Mouse (Mus musculus): ENCODE data around the gene Irf1. TPM values are rescaled to one million over a fixed set of nuclear protein-coding genes. Genes with fewer than 3 reads are reported as not detected.
A peak's percentile ranks its signal among the peaks of the same experiment; 100 is the strongest.
"Not testable (repeated sequence)": the region's sequence is repeated elsewhere in the genome, so short reads cannot be mapped to it uniquely, and the experiment has no call there.

The Irf1 gene
- polyA plus RNA-seq, 1 experiment from 2014 or later: 2.5 TPM

- Histone ChIP-seq H3K4me2 (no peak overlapping the region), H3K9ac (no peak overlapping the region), H3K4me1 (replicated peaks) (no peaks in the 10 kb centered on the region), H3K36me3 (no peaks in the 10 kb centered on the region), H3K27me3 (no peaks in the 10 kb centered on the region), H3K27ac (no peak overlapping the region), H3K4me3 (no peak overlapping the region), H3K9me3 (no peaks in the 10 kb centered on the region)
- ATAC-seq (ENCODE audit: low FRiP score): no peak
- WGBS: 93% methylated on average over 9 of the region's 9 CpGs
Observed at GRCm38 (mm10) chr11:53747985-53748384, 21.8 kb upstream of the Irf1 start.

- H3K27ac ChIP-seq: no peak overlapping the region
- H3K4me3 ChIP-seq: no peak overlapping the region
- H3K9me3 ChIP-seq: no peaks in the 10 kb centered on the region
- no peak overlapping the region for H3K9ac ChIP-seq
- no peak for ATAC-seq (ENCODE audit: low FRiP score)
- no peaks in the 10 kb centered on the region for H3K4me1 ChIP-seq (replicated peaks)
- H3K36me3 ChIP-seq: no peaks in the 10 kb centered on the region
- no peaks in the 10 kb centered on the region for H3K27me3 ChIP-seq
- 92% methylated on average over 6 of the region's 6 CpGs for WGBS
- no peak overlapping the region for H3K4me2 ChIP-seq
Observed at GRCm38 (mm10) chr11:53748614-53749013, 21.2 kb upstream of the Irf1 start.

GRCm38 (mm10) chr11:53749306-53749705 lies 20.5 kb upstream of the Irf1 start:
- H3K9me3 ChIP-seq: no peaks in the 10 kb centered on the region

GRCm38 (mm10) chr11:53749716-53750352 lies 20.0 kb upstream of the Irf1 start:
- H3K9ac ChIP-seq: no peak overlapping the region
- H3K27ac ChIP-seq: no peak overlapping the region
- H3K4me2 ChIP-seq: no peak overlapping the region
- no peaks in the 10 kb centered on the region for H3K27me3 ChIP-seq
- no peaks in the 10 kb centered on the region for H3K4me1 ChIP-seq (replicated peaks)
- H3K4me3 ChIP-seq: no peak overlapping the region
- 50% methylated on average over 5 of the region's 5 CpGs for WGBS
- H3K36me3 ChIP-seq: no peaks in the 10 kb centered on the region
- no peak for ATAC-seq (ENCODE audit: low FRiP score)
- H3K9me3 ChIP-seq: no peaks in the 10 kb centered on the region

More at GRCm38 (mm10) chr11:53749306-53749705, 20.5 kb upstream of the Irf1 start:
- H3K36me3 ChIP-seq: no peaks in the 10 kb centered on the region
- no peak overlapping the region for H3K4me2 ChIP-seq
- no peaks in the 10 kb centered on the region for H3K4me1 ChIP-seq (replicated peaks)
- no peak overlapping the region for H3K4me3 ChIP-seq
- no peak overlapping the region for H3K9ac ChIP-seq
- no peaks in the 10 kb centered on the region for H3K27me3 ChIP-seq
- no peak overlapping the region for H3K27ac ChIP-seq
- WGBS: 73% methylated on average over 4 of the region's 4 CpGs
- no peak for ATAC-seq (ENCODE audit: low FRiP score)

GRCm38 (mm10) chr11:53755011-53755595 lies 14.7 kb upstream of the Irf1 start:
- 78% methylated on average over 12 of the region's 12 CpGs for WGBS
- H3K4me1 ChIP-seq (replicated peaks): peaks cover 13% of the 10 kb centered on the region

GRCm38 (mm10) chr11:53757612-53758011 lies 12.2 kb upstream of the Irf1 start:
- no peak overlapping the region for H3K9ac ChIP-seq
- ATAC-seq (ENCODE audit: low FRiP score): no peak

More at GRCm38 (mm10) chr11:53755011-53755595, 14.7 kb upstream of the Irf1 start:
- Histone ChIP-seq H3K27ac (no peak overlapping the region), H3K9ac (no peak overlapping the region), H3K4me2 (no peak overlapping the region), H3K27me3 (peaks cover 18% of the 10 kb centered on the region), H3K4me3 (no peak overlapping the region), H3K36me3 (no peaks in the 10 kb centered on the region), H3K9me3 (no peaks in the 10 kb centered on the region)
- no peak for ATAC-seq (ENCODE audit: low FRiP score)

GRCm38 (mm10) chr11:53758033-53758432 lies 11.8 kb upstream of the Irf1 start:
- H3K27ac ChIP-seq; H3K36me3 ChIP-seq; H3K9me3 ChIP-seq; ATAC-seq (ENCODE audit: low FRiP score); H3K4me2 ChIP-seq; H3K4me3 ChIP-seq; H3K9ac ChIP-seq: not testable (repeated sequence)
- 79% methylated on average over 9 of the region's 9 CpGs for WGBS
- Histone ChIP-seq H3K4me1 (replicated peaks) (peaks cover 27% of the 10 kb centered on the region), H3K27me3 (peaks cover 47% of the 10 kb centered on the region)

More at GRCm38 (mm10) chr11:53757612-53758011, 12.2 kb upstream of the Irf1 start:
- Histone ChIP-seq H3K36me3 (no peaks in the 10 kb centered on the region), H3K4me1 (replicated peaks) (peaks cover 23% of the 10 kb centered on the region), H3K27me3 (peaks cover 43% of the 10 kb centered on the region), H3K9me3 (no peaks in the 10 kb centered on the region), H3K27ac (no peak overlapping the region), H3K4me2 (no peak overlapping the region), H3K4me3 (no peak overlapping the region)
- 89% methylated on average over 4 of the region's 4 CpGs for WGBS

GRCm38 (mm10) chr11:53758791-53759351 lies 10.9 kb upstream of the Irf1 start:
- H3K27me3 ChIP-seq: peaks cover 56% of the 10 kb centered on the region
- no peaks in the 10 kb centered on the region for H3K36me3 ChIP-seq
- H3K4me3 ChIP-seq: no peak overlapping the region
- H3K27ac ChIP-seq: no peak overlapping the region
- H3K9ac ChIP-seq: no peak overlapping the region
- H3K9me3 ChIP-seq: no peaks in the 10 kb centered on the region
- 48% methylated on average over 6 of the region's 6 CpGs for WGBS
- no peak overlapping the region for H3K4me2 ChIP-seq
- no peak for ATAC-seq (ENCODE audit: low FRiP score)
- H3K4me1 ChIP-seq (replicated peaks): peaks cover 35% of the 10 kb centered on the region

- H3K9me3 ChIP-seq: no peaks in the 10 kb centered on the region
- H3K36me3 ChIP-seq: no peaks in the 10 kb centered on the region
- H3K9ac ChIP-seq: no peak overlapping the region
- H3K4me1 ChIP-seq (replicated peaks): peaks cover 40% of the 10 kb centered on the region
- H3K4me3 ChIP-seq: no peak overlapping the region
- H3K4me2 ChIP-seq: peak overlapping the region; percentile 26
- 4% methylated on average over 22 of the region's 22 CpGs for WGBS
- ATAC-seq (ENCODE audit: low FRiP score): no peak
- H3K27ac ChIP-seq: no peak overlapping the region
- H3K27me3 ChIP-seq: peaks cover 65% of the 10 kb centered on the region
Observed at GRCm38 (mm10) chr11:53759545-53760406, 10.0 kb upstream of the Irf1 start.

- H3K9me3 ChIP-seq: no peaks in the 10 kb centered on the region
- peaks cover 70% of the 10 kb centered on the region for H3K27me3 ChIP-seq
- H3K27ac ChIP-seq: no peak overlapping the region
- WGBS: 78% methylated on average over 5 of the region's 5 CpGs
- H3K36me3 ChIP-seq: no peaks in the 10 kb centered on the region
- no peak overlapping the region for H3K4me3 ChIP-seq
- peaks cover 40% of the 10 kb centered on the region for H3K4me1 ChIP-seq (replicated peaks)
- H3K4me2 ChIP-seq: no peak overlapping the region
- ATAC-seq (ENCODE audit: low FRiP score): no peak
- H3K9ac ChIP-seq: no peak overlapping the region
Observed at GRCm38 (mm10) chr11:53761284-53761683, 8.5 kb upstream of the Irf1 start.

- no peak for ATAC-seq (ENCODE audit: low FRiP score)
Observed at GRCm38 (mm10) chr11:53761822-53762221, 8.0 kb upstream of the Irf1 start.

GRCm38 (mm10) chr11:53762426-53762825 lies 7.4 kb upstream of the Irf1 start:
- Histone ChIP-seq H3K27me3 (peaks cover 78% of the 10 kb centered on the region), H3K27ac (no peak overlapping the region), H3K4me3 (peak overlapping the region; percentile 33), H3K4me1 (replicated peaks) (peaks cover 40% of the 10 kb centered on the region), H3K4me2 (peak overlapping the region; percentile 61), H3K9ac (0 out of 2 replicates have a peak overlapping the region, but pooled peaks have one; percentile 67), H3K36me3 (no peaks in the 10 kb centered on the region), H3K9me3 (no peaks in the 10 kb centered on the region)
- no peak for ATAC-seq (ENCODE audit: low FRiP score)
- WGBS: 59% methylated on average over 2 of the region's 2 CpGs

More at GRCm38 (mm10) chr11:53761822-53762221, 8.0 kb upstream of the Irf1 start:
- no peak overlapping the region for H3K9ac ChIP-seq
- H3K4me3 ChIP-seq: no peak overlapping the region
- H3K4me2 ChIP-seq: no peak overlapping the region
- peaks cover 74% of the 10 kb centered on the region for H3K27me3 ChIP-seq
- 62% methylated on average over 2 of the region's 2 CpGs for WGBS
- H3K27ac ChIP-seq: no peak overlapping the region
- H3K4me1 ChIP-seq (replicated peaks): peaks cover 40% of the 10 kb centered on the region
- no peaks in the 10 kb centered on the region for H3K36me3 ChIP-seq
- H3K9me3 ChIP-seq: no peaks in the 10 kb centered on the region

All from hindbrain, embryonic 13.5 days (tissue).